Mouse (Mus musculus): Measurements from ENCODE around the gene Snx20.

The Snx20 gene

DNA sequence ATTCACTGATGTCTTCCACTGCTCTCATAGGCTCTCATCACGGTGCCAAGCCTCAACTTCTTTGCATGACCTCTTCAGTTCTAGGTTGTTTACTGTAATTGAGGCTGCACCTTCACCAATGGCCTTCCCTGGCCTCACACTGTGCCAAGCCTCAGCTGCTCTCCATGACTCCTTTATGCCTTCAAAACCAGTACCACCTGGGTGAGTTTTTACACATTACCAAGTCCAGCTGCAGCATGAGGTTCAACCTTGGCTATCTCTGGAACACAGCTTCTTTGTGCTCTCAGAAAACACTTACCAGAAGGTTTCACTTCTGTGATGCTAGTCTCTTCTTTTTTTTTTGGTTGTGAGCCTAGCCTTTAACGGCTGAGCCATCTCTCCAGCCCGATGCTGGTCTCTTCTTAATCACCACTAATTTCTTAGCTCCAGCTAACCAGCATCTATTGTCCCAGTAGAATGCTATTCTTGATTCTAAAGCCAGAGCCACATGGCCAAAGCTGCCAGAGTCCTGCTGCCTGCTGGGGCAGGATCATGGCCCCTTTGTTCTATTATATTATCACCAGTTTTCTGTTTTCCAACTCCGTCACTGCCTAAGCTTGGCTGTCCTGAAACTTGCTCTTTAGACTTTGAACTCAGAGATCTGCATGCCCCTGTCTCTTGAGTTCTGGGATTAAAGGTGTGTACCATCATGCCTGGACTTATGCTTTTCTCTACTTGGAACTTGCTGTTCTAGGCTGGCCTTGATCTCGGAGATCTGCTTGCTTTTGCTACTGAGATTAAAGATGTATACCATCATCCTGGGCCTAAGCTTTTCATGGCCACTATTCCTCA is 7.0 kb upstream of the Snx20 start:
- DNase-seq: no peak

DNA sequence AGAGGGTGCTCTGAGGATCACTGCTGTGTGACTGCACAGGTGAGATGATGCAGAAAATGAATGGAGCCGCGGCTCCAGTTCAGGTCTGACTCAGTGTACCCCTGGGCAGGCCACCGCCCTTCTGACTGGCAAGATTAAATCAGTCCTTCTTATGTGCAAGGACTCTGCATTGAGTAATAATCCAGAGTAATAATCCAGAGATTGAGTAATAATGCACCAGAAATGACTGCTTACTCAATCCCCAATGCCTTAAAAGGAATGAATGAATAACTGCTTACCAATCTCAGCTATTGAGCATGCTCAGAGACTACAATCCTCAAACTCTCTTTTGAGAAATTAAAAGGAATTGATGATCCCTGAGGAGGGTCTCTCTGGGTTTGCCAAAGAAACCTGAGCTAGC is 3.0 kb upstream of the Snx20 start:
- DNase-seq: no peak

- DNase-seq: no peak
Measured at GRCm38 (mm10) chr8:88637092-88638000, 1.4 kb upstream of the Snx20 start.

DNA sequence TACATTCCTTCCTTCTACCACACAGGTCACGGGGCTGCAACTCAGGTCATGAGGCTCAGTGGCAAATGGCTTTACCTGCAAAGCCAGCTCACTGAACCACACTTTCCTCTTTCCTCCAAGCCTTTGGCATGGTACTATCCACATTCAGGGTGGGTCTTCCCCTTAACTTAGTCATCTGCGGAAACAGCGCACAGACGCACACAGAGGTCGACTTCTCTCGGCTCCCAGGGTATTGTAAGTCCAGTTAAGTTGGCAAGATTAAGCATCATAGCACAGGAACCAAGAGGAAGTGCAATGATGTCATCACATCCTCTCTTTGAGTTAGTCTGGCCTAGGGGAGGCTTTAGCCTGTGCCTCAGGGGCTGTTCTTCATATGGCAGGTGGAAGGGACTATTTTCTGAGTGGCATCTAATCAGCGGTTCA is 2.6 kb downstream of the Snx20 start:
- DNase-seq: peak; percentile 20

DNA sequence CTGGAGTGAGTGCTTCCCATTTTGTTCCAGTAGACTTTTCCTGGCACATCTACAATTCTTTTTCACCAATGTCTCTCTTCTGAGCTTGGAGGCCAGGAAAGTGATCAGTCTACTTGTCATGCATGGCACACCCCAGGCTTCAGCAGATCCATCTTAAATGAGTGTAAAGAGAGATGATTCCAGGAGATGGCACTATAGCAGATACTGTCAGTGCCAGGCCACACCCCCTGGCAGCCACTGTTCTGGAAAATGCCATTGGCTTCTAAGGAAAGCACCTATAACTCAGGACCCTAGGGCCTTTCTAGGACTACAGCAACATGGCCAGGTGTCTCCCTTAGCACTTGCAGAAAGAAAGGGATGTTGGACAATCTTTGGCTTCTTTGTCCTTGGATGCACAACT is 4.8 kb downstream of the Snx20 start:
- peak; percentile 32 for DNase-seq

DNA sequence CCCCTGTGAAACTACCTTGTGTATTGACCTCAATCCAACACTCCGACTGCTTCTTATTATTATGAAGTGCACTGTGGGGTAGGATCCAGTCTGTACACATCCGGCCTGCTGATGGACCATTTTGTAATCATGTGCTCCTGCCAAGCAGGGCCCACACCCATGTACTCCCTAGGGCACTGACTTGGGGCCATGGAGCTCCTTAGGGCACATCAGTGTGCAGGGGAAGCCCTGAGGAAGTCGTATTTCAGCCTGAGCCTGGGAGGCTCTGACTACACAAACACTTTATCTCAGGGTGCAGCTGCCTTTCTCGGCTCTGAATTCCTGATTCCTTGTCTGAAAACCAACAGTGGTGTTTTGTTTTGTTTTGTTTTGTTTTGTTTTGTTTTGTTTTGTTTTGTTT is 5.7 kb downstream of the Snx20 start:
- no peak for DNase-seq

- no peak for DNase-seq
Measured at GRCm38 (mm10) chr8:88628001-88628774, 7.7 kb downstream of the Snx20 start.

- DNase-seq: peak; percentile 74
Measured at GRCm38 (mm10) chr8:88627265-88627991, 8.5 kb downstream of the Snx20 start.

GRCm38 (mm10) chr8:88626940-88627264 is 9.0 kb downstream of the Snx20 start:
- no peak for DNase-seq

GRCm38 (mm10) chr8:88626433-88626832 is 9.5 kb downstream of the Snx20 start:
- no peak for DNase-seq

GRCm38 (mm10) chr8:88624276-88624675 is 11.7 kb downstream of the Snx20 start:
- DNase-seq: no peak

DNA sequence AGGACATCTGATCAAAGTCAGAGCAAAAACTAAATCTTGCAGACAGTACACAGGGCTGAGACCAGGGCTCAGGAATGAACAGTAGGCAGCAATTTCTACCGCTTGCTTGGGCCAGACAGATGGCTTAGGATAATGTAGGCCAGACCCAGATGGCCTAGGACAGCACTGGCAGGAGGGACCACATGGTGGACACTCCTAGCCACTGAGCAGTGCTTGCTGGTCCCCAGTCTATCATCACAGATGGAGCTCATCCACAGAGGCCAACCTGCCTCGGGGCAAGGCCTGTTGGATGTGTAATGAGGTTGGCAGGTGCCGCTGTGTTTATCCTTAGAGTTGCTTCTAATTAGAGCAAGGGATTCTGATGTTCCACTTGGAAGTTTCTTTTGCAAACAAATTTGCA is 12.6 kb downstream of the Snx20 start:
- DNase-seq: no peak

DNA sequence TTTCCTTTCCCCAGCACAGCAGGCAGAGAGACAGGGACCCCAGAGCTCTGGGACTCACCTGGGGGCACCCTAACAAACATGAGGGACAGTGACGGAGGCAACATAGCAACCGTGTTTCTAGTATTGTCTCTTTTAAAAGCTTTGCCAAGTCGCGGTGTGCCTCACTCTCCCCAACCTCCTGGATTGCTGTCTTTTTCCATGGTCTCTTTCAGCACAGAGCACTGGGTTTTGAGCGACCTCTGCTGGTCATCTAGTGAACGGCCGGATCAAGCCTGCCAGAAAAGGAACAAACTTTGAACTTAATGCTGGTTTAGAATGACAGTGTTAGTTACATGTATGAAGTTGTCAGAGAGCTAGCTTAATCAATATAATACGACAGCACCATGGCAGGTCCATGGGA is 14.5 kb downstream of the Snx20 start:
- peak; percentile 86 for DNase-seq

- no peak for DNase-seq
Measured at GRCm38 (mm10) chr8:88620931-88621330, 15.0 kb downstream of the Snx20 start.

DNA sequence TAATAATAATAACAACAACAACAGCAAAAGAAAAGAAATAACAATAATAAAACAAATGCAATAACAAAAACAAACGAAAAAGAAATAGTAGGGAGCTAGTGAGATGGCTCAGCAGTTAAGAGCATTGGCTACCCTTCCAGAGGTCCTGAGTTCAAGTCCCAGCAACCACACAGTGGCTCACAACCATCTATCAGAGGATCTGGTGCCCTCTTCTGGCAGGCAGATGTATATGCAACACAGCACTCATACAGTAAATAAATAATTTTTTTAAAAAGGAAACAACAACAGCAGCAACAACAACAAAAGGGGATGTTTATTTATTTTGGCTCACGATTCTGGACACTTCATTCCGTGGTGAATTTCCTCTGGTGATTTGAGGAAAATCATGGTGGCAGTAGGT is 16.4 kb downstream of the Snx20 start:
- peak; percentile 44 for DNase-seq

- no peak for DNase-seq
Measured at GRCm38 (mm10) chr8:88618612-88619011, 17.3 kb downstream of the Snx20 start.

DNA sequence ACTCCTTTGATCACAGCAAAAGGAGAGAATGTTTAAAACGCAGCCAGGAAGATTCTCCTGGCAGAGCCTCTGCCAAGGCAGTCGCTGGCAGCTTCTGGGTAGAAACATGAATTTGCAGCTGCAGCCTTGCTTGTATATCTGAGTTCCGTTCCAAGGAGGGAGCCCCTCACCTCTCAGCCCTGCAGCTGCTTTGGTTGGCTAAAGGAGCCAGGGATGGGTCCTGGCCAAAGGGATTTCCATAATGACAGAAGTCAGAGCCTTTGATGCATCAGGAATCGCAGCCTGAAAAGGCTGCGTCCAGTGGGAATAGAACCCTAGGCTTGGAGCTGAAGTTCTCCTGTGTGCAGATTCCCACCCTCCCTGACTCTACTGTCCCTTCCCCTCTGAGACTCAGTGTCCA is 20.9 kb downstream of the Snx20 start:
- no peak for DNase-seq

GRCm38 (mm10) chr8:88610271-88610670 is 25.7 kb downstream of the Snx20 start:
- DNase-seq: no peak

DNA sequence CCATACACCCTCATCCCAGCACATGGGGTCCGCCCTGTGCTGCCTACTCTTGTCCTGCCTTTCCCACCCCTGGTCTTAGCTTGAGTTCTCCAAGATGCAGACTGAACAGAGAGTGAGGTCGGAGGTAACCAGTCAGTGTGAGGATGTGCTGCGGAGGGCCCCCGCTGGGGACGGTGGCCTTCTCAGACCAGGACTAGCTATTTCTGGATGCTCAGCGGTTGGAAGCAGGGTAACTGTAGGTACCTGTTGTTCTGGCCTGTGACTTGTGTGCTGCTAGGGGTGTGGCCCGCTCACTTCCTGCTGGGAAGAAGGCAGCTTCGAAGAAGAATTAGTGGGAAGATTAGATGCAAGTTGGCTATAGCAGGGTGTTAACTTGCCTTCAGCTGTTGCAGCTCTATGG is 26.9 kb downstream of the Snx20 start:
- no peak for DNase-seq

DNA sequence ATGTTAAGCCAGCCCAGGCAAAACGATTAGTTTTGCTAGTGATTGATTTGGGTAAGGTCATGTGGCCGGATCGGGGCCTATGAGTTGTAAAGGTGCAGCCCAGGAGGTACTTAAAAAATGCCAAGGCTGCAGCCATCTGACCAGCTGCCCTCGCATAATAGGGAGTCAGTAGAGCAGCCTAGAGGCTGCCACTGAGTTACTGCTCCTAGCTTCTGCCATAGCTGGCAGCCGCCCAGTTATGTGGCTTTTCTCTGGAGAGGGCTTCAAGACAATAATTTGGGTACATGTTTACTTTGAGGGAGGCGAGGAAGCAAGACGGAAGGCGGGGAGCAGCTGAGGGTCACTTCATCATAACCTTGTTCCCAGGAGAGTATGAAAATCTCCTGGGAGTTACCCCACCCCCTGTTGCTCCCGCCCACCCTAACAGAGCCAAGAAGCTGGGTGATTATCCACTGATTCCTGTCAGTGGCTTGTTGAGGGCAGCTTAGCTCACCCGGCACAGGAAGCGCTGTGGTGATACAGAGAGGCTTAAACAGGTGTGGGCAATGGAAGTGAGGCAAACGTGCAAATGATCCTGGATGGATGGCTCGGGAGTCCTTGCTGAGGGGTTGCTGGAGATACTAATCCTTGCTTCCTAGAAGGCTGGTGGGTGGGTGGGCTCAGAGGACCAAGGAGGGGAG is 30.4 kb downstream of the Snx20 start:
- peak; percentile 51 for DNase-seq

DNA sequence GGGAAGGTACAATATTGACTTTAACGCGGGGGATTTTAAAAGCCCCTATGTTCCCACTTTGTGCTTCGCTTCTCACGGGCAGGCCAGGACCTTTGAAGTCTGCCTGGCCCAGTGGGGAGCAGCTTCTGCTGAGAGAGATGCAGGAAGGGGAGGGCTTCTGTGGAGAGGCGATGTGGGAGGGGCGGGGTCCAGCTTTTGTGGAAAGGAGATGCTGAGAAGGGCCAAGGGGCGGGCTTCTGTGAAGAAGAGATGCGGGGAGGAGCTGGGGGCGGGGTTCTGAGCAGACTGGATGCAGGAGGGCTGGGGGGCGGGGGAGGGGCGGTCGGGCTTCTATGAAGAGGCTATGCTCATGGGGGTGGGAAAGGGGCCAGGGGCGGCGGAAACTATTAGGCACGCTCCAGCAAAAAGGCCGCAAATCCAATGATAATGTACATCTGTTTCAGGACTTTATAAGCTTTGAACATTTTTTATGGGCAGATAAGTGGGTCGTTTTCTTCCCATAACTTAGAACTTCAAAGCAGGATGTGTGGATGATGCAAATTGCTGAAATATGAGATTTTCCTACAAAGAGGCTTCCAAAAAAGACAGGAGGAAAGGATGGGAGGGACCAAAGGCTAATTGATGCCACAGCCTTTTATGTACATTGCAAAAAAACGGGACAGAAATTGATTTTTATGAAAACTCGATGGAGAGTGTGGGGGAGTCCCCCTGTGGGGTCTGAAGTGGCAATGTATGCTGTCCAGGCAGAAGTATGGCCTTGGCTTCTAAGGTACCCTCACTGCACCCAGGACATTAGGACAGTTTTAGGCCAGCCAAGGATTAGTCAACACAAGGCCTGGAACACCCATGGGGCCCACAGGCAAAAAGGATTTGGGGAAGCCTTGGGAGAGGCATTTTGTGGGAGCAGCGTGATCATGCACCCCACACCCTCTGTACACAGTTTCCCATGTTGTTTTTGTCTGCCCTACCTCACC is 31.6 kb downstream of the Snx20 start:
- DNase-seq: peak; percentile 61

Data from lung, postnatal 14 days (tissue).